Mouse (Mus musculus) bone marrow macrophage, adult 2 months (primary cell): ENCODE measurements around the gene Pcp4.

Experiments
- CTCF ChIP-seq: IDR thresholded peaks from 2 replicates; pipeline ENCODE4 v1.5.1; 2012; ENCODE audit warnings: low read depth, mild to moderate bottlenecking, low read length, moderate library complexity
- POLR2A ChIP-seq: IDR thresholded peaks from 2 replicates; pipeline ENCODE4 v1.6.1; 2012; ENCODE audit warnings: mild to moderate bottlenecking, low read depth, low read length, borderline replicate concordance

GRCm38 (mm10) chr16:96541056-96541455, 73.7 kb downstream of the Pcp4 start:
- no peak for TF ChIP-seq CTCF
- TF ChIP-seq POLR2A: no peak
